Mouse (Mus musculus) heart, postnatal 0 days (tissue): ENCODE results near the gene Kdm6b.

Source experiments
- CTCF ChIP-seq: IDR thresholded peaks from 2 replicates; pipeline ENCODE4 v1.5.1; 2016; ENCODE audit warnings: antibody characterized with exemption, control low read depth, low read depth
- EP300 ChIP-seq: IDR thresholded peaks from 2 replicates; pipeline ENCODE4 v1.6.1; 2016; ENCODE audit warnings: antibody characterized with exemption, low read depth

DNA sequence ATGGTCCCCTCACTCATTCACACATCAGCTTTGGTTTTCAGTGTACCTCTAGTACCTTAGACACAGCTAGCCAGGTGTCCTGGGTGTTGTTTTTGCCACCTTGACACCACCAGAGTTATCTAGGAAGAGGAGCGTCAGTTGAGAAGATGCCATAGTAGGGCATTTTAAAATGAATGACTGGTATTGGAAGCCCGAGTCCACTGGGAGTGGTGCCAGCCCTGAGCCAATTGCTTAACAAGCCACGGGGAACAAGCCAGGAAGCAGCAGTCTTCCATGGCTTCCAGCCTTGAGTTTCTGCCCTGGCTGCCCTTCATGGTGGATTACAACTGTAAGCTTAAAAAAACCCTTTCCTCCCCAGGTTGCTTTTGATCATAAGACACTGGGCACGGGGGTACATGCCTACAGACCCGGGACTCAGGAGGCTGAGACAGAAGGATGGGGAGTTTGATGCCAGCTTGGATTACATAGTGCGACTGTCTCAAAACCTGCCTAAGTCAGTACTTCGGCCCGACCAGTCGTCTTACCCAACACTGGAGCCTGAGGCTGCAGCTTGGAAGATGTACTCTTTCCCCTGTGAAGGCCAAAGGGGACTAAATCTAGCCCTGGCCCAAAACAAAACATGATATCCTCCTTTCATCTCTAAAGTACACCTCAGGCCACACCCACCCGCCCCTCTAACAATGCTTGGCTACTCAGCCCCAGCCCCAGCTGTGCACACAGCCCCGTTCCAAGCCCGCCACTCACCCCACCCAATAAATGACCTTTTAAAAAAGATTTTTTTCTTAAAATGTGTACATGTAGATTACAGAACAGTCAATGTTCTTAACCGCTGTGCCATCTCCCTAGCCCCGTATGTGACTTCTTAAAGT is 23.7 kb downstream of the Kdm6b start:
- no peak for TF ChIP-seq CTCF
- TF ChIP-seq EP300, result no peak
